Mouse (Mus musculus) right cerebral cortex, postnatal 36 days (tissue): ENCODE measurements around the gene Snrpb2.

Source experiments
- DNase-seq, 2 experiments: peaks; one replicate each; pipeline ENCODE4 v3.0.0; 2022; ENCODE audit warnings: low spot score in 2 of 2, mixed read lengths in 1 of 2

Snrpb2 gene

DNA sequence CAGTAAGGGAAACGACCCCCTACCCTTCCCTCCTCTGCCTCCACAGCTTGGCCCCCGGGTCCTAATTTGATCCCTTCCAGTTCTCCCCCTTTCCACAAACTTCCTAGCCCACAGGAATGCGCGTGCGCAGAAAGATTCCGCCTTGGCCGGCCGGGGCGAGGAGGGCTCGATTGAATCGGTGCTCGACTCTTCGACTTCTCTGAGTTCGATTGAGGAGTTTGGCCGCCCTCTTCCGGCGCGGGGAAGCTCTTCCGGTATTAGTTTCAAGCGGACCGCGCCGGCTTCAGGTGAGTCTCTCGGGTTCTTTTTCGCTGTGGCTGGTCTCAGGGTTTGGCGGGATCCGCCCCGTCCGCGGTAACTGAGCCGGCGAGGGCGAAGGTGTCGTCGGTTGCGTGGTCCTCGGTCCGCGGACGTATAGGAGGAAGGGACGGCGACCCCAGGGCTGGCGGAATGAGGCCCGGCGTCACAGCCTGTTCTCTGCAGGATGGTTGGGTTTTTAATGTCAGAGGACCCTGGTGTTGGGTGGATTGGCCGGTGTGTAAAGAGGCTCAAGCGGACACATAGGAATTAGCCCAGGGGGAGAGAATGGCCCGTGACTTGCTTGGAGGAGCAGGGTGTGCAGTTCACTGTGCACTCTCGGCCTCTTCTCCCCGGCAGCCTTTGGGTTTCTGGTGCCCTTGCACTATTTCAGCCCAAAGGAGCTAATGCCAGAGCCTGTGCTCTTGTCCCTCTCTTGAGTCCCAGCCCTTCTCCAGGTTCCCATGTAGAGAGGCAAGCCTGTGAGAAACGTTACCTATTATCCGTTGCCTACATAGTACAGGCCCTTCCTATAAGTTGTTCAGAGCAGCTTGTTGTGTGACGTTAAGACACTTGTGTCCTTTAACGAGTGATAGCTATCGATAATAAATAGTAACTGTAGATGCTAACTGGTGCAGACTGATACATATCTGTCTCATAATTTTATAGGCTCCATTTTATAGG lies at the start of gene Snrpb2:
Gene Snrpb2, plus strand, starts transcription at position 228 of the 981 bp plus-strand sequence.
- DNase-seq, result peak; percentile 76 to 79

- DNase-seq, result no peak
Observed at GRCm38 (mm10) chr2:143013057-143013456, 49.8 kb upstream of the Snrpb2 start.

GRCm38 (mm10) chr2:143018084-143018483 lies 44.8 kb upstream of the Snrpb2 start:
- DNase-seq, result no peak

GRCm38 (mm10) chr2:143018591-143019130 lies 44.2 kb upstream of the Snrpb2 start:
- DNase-seq, result no peak

DNA sequence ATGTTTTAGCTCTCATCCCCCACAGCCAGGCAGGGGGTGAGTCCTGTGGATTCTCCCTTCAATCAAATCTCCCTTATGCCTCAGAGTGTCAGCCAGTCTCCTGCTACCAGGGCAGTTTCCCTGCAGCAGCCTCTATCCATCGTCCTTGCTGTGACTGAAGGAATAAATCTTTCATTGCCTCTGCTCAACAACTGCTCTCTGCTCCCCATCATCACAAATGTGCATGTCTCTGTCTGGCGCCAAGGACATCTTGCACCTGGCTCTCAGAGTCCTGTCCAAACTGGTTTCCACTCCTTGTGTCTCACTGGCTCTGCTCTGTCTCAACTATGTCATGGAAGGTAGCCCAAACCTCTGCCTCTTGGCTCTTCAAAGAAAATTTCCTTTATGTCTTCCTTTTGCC lies 43.1 kb upstream of the Snrpb2 start:
- DNase-seq, result no peak

GRCm38 (mm10) chr2:143023331-143023730 lies 39.5 kb upstream of the Snrpb2 start:
- DNase-seq, result no peak

DNA sequence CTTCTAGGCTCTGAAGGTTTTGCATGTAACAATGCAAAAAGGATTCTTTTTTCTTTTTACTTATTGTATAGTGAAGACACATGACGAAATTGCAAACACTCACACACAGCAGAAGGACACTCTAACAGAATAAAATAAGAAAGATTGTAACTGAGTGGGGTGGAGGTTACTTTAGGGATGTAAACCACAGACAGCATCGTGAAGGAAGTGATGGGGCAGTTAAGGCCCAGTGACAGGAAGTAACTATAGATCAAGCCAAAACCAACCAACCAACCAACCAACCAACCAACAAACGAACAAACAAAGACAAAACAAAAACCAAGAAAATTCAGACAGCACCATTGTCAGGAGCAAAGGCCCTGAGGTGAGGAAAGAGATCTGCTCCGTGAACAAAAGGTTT lies 38.6 kb upstream of the Snrpb2 start:
- DNase-seq, result no peak

GRCm38 (mm10) chr2:143031283-143031682 lies 31.6 kb upstream of the Snrpb2 start:
- no peak for DNase-seq

GRCm38 (mm10) chr2:143032378-143033255 lies 30.2 kb upstream of the Snrpb2 start:
- no peak for DNase-seq

- peak in 1 of 2 experiments; percentile 30 for DNase-seq
Observed at GRCm38 (mm10) chr2:143034350-143035085, 28.3 kb upstream of the Snrpb2 start.

- DNase-seq, result peak in 1 of 2 experiments; percentile 34
Observed at GRCm38 (mm10) chr2:143035086-143035593, 27.7 kb upstream of the Snrpb2 start.

DNA sequence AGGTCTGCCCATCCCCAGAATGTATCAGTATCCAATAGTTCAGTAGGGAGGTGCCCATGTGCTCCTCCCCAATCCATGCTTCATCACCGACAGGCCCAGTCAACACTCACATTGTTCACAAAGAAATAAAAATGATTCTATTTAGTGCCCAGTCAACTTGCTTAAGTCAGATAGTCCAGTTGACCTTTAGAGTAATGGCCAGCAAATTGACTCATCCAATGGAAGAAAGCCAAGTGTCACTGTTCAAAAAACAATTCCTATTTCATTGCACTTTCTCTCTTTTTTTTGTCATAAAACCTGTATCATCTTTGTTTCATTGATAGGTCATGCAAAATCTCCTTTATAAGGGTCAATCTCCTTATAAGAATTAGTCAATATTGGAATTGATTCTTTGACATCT lies 21.2 kb upstream of the Snrpb2 start:
- no peak for DNase-seq

DNA sequence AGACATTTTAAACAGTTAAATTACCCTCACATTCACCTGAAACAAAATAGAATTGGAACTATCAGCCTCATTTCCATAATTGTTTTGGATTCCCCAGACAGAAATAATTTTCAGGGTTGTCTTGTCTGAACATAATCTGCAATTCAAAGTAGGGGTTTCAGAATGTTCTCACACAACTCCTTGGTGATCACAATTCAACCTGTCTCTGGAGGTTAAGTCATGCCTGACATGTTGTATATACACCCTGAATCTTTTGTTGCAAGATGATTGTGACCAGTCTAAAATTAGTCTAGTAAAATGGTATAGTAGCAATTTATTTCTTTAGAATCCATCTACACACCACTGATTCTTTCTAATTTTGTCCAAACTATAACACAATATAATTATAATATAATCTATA lies 7.6 kb upstream of the Snrpb2 start:
- DNase-seq, result no peak

- DNase-seq, result peak in 1 of 2 experiments; percentile 61
Observed at GRCm38 (mm10) chr2:143056736-143057135, 6.1 kb upstream of the Snrpb2 start.

- no peak for DNase-seq
Observed at GRCm38 (mm10) chr2:143062432-143062811, 417 bp upstream of the Snrpb2 start.

- no peak for DNase-seq
Observed at GRCm38 (mm10) chr2:143065914-143066313, 3.1 kb downstream of the Snrpb2 start.

- no peak for DNase-seq
Observed at GRCm38 (mm10) chr2:143078198-143078851, 15.5 kb downstream of the Snrpb2 start, which contains the start of gene Otor. Gene Otor (plus strand): TSS chr2:143078473.

DNA sequence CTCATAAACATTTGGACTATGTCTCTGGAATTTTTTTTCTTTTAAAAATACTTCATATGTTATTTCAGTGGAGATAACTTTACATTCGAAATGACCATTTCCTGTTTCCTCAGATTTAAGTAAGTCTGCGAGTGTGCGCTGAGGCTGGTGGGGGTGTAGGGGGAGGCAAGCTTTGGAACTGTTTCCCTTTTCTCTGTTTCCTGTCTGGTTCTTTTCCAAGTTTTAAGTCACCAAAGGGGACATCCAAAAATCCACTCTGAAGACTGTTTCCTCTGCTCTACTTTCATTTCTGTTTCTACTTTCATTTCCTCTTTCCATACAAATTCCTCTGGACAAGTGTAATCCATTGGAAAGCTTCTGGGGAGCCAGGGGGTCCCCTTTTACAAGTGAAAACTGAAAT lies 18.9 kb downstream of the Snrpb2 start:
- DNase-seq, result no peak

- no peak for DNase-seq
Observed at GRCm38 (mm10) chr2:143084852-143085397, 22.1 kb downstream of the Snrpb2 start.

DNA sequence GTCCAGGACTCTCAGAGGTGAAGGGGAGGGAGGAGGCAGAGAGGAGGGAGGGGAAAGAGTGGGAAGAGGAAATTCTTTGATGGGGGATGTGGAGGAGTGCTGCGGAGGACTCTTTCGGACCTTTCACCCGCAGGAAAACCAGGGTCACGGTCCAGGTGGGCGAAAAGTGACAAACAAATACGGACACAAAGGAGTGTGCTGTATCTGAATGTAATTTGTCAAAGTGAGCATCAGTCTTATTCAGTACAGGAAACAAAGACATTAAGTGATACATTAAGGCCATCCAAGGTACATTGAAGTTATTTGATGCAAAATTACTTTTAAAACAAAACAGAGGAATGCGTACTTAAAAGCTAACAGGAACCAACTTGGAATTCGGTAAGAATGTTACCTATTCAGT lies 27.0 kb downstream of the Snrpb2 start:
- DNase-seq, result no peak
